Mouse (Mus musculus): ENCODE measurements at regions not wholly inside any gene's neighbourhood (a gene's known extent, or its start where the extent isn't known, plus 50 kb on each side); places are given as distances from the start of the nearest gene placed in this dataset.

DNA sequence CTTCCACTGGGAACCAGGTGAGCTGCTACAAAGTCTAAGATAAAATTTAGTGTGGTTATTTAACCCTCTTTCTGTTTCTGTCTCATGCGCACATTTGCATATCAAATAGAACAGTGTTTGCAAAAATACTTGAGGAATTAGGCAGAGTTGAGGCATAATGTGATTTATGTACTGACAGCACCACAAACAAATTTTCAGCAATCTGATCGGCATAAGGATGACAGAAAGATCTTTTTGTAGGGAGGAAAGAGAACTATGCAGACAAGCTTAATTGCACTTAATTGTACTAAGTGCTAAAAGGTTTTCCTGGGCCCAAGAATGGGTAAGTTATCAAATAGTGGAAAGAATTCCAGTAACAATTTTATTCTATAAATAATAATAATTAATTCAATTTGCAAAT is 670.6 kb upstream of the Klhl29 start:
- H3K36me3 ChIP-seq, result no peaks in the 10 kb centered on the region
- no peak overlapping the region for H3K9ac ChIP-seq
- H3K4me3 ChIP-seq, result no peak overlapping the region
- H3K27ac ChIP-seq, result no peak overlapping the region
- no peak overlapping the region for H3K4me2 ChIP-seq
- ATAC-seq (ENCODE audit: insufficient number of reproducible peaks, insufficient read depth, low FRiP score, low TSS enrichment, low read depth), result no peak
- no peaks in the 10 kb centered on the region for H3K4me1 ChIP-seq
- no peaks in the 10 kb centered on the region for H3K9me3 ChIP-seq
- 81% methylated on average over 2 of the region's 2 CpGs for WGBS
- H3K27me3 ChIP-seq, result no peaks in the 10 kb centered on the region

DNA sequence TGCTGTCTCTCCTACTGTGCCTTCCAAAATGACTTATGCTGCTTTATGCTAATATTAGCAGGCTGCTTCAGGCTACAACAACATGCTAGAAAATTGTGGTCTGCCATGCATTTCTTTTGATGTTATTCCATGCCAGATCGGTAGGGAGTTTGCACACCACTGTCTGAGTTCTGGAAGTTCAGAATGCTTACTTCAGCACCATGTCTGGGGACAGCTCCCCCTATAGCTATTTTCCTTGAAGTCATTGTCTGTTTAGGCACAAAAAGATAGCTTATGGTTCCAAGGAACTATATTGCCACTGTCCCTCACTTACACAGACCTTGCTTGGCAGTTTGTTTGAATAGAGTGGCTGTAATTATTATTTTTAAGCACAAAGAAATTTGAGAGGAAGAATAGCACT is 666.8 kb upstream of the Klhl29 start:
- Histone ChIP-seq H3K4me2 (no peak overlapping the region), H3K27ac (no peak overlapping the region), H3K27me3 (no peaks in the 10 kb centered on the region), H3K36me3 (no peaks in the 10 kb centered on the region), H3K9me3 (no peaks in the 10 kb centered on the region), H3K4me3 (no peak overlapping the region), H3K4me1 (no peaks in the 10 kb centered on the region), H3K9ac (no peak overlapping the region)
- ATAC-seq (ENCODE audit: insufficient number of reproducible peaks, insufficient read depth, low FRiP score, low TSS enrichment, low read depth), result no peak
- WGBS, result 21% methylated on average over 1 of the region's 1 CpGs

DNA sequence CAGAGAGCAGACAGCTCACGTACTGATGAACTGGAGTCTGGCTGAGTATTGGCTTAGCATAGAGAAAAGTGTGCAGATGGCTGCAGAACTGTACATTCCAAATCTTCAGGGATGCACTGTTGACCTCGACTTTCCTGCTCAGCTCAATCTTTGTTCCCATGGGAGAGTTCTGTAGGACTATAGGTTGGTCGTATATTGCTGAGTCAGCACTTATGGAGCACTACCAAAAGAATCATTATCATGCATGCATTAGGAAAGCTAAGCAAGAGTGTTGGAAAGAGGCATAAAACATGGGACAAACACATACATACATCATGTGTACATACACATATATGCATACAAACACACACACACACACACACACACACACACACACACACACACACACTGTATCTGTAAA is 648.6 kb upstream of the Klhl29 start:
- Histone ChIP-seq H3K4me2 (no peak overlapping the region), H3K9me3 (no peaks in the 10 kb centered on the region), H3K27ac (no peak overlapping the region), H3K4me3 (no peak overlapping the region), H3K27me3 (no peaks in the 10 kb centered on the region), H3K9ac (no peak overlapping the region), H3K4me1 (no peaks in the 10 kb centered on the region), H3K36me3 (no peaks in the 10 kb centered on the region)
- WGBS, result 74% methylated on average over 3 of the region's 3 CpGs
- no peak for ATAC-seq (ENCODE audit: insufficient number of reproducible peaks, insufficient read depth, low FRiP score, low TSS enrichment, low read depth)

DNA sequence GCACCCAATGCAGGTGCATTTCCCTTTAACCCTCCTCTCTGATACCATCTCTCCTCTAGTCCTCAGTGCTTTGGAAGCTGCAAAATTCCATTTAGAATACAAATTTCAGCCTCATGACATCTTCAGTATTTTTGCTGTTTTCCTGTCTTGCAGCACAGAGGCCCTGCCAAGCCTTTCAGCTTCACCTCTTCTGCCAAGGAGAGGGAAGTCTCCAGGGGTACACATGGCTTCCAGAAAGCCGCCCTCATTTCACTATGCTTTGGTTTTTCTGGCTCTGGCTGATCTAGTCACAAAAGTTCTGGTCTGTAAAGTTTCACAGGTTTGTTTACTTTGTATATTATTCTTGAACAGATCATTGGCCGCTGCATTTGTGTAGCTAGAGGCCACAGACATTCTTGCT is 647.0 kb upstream of the Klhl29 start:
- H3K27me3 ChIP-seq, result no peaks in the 10 kb centered on the region
- no peak overlapping the region for H3K4me3 ChIP-seq
- H3K9ac ChIP-seq, result no peak overlapping the region
- no peaks in the 10 kb centered on the region for H3K9me3 ChIP-seq
- H3K36me3 ChIP-seq, result no peaks in the 10 kb centered on the region
- no peak overlapping the region for H3K4me2 ChIP-seq
- no peak overlapping the region for H3K27ac ChIP-seq
- WGBS, result 62% methylated on average over 2 of the region's 2 CpGs
- ATAC-seq (ENCODE audit: insufficient number of reproducible peaks, insufficient read depth, low FRiP score, low TSS enrichment, low read depth), result no peak
- H3K4me1 ChIP-seq, result no peaks in the 10 kb centered on the region

DNA sequence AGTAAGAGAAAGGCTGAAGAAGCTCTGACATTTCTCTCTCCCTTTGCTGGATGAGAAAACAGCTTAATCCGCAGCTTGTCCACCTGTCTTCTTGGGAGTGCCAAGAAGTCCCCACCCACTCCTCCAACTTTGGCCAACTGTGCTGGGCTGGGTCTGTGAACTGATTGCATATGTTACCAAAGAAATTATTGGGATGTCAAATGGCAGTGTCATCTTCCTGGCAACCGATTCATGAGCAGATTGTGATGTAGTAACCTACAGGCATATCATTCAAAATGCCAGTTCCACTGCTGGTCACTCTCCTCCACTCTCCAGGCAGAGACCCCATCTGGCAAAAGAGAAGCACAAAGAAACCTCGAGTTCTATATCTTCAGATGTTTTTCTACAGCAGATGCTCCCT is 625.5 kb upstream of the Klhl29 start:
- no peak overlapping the region for H3K4me2 ChIP-seq
- H3K27me3 ChIP-seq, result no peaks in the 10 kb centered on the region
- H3K9me3 ChIP-seq, result no peaks in the 10 kb centered on the region
- no peaks in the 10 kb centered on the region for H3K4me1 ChIP-seq
- H3K4me3 ChIP-seq, result no peak overlapping the region
- WGBS, result 75% methylated on average over 3 of the region's 3 CpGs
- no peak overlapping the region for H3K27ac ChIP-seq
- ATAC-seq (ENCODE audit: insufficient number of reproducible peaks, insufficient read depth, low FRiP score, low TSS enrichment, low read depth), result no peak
- H3K36me3 ChIP-seq, result no peaks in the 10 kb centered on the region
- no peak overlapping the region for H3K9ac ChIP-seq

- no peak for ATAC-seq (ENCODE audit: insufficient number of reproducible peaks, insufficient read depth, low FRiP score, low TSS enrichment, low read depth)
- H3K4me3 ChIP-seq, result no peak overlapping the region
- WGBS, result 86% methylated on average over 5 of the region's 5 CpGs
- H3K9me3 ChIP-seq, result no peaks in the 10 kb centered on the region
- H3K4me2 ChIP-seq, result no peak overlapping the region
- no peaks in the 10 kb centered on the region for H3K27me3 ChIP-seq
- no peaks in the 10 kb centered on the region for H3K36me3 ChIP-seq
- no peaks in the 10 kb centered on the region for H3K4me1 ChIP-seq
- no peak overlapping the region for H3K27ac ChIP-seq
- no peak overlapping the region for H3K9ac ChIP-seq
These were observed 621.9 kb upstream of the Klhl29 start for GRCm38 (mm10) chr12:5997366-5997765.

- ATAC-seq (ENCODE audit: insufficient number of reproducible peaks, insufficient read depth, low FRiP score, low TSS enrichment, low read depth), result no peak
- no peaks in the 10 kb centered on the region for H3K9me3 ChIP-seq
- H3K4me1 ChIP-seq, result no peaks in the 10 kb centered on the region
- H3K9ac ChIP-seq, result no peak overlapping the region
- no peak overlapping the region for H3K4me2 ChIP-seq
- 66% methylated on average over 6 of the region's 6 CpGs for WGBS
- H3K27me3 ChIP-seq, result no peaks in the 10 kb centered on the region
- H3K36me3 ChIP-seq, result no peaks in the 10 kb centered on the region
- H3K4me3 ChIP-seq, result no peak overlapping the region
- H3K27ac ChIP-seq, result no peak overlapping the region
These were observed 621.2 kb upstream of the Klhl29 start for GRCm38 (mm10) chr12:5996672-5997071.

- peak overlapping the region; percentile 19 for H3K4me2 ChIP-seq
- peaks cover 7% of the 10 kb centered on the region for H3K4me1 ChIP-seq
- H3K36me3 ChIP-seq, result no peaks in the 10 kb centered on the region
- no peaks in the 10 kb centered on the region for H3K9me3 ChIP-seq
- H3K4me3 ChIP-seq, result no peak overlapping the region
- no peak overlapping the region for H3K27ac ChIP-seq
- no peak overlapping the region for H3K9ac ChIP-seq
- ATAC-seq (ENCODE audit: insufficient number of reproducible peaks, insufficient read depth, low FRiP score, low TSS enrichment, low read depth), result no peak
- WGBS, result 36% methylated on average over 13 of the region's 13 CpGs
- no peaks in the 10 kb centered on the region for H3K27me3 ChIP-seq
These were observed 608.6 kb upstream of the Klhl29 start for GRCm38 (mm10) chr12:5983937-5984610.

- Histone ChIP-seq H3K27ac (no peak overlapping the region), H3K9me3 (no peaks in the 10 kb centered on the region), H3K9ac (no peak overlapping the region), H3K36me3 (no peaks in the 10 kb centered on the region), H3K27me3 (no peaks in the 10 kb centered on the region), H3K4me2 (no peak overlapping the region), H3K4me3 (no peak overlapping the region), H3K4me1 (peaks cover 7% of the 10 kb centered on the region)
- no peak for ATAC-seq (ENCODE audit: insufficient number of reproducible peaks, insufficient read depth, low FRiP score, low TSS enrichment, low read depth)
- 64% methylated on average over 1 of the region's 1 CpGs for WGBS
These were observed 606.6 kb upstream of the Klhl29 start for GRCm38 (mm10) chr12:5982096-5982495.

DNA sequence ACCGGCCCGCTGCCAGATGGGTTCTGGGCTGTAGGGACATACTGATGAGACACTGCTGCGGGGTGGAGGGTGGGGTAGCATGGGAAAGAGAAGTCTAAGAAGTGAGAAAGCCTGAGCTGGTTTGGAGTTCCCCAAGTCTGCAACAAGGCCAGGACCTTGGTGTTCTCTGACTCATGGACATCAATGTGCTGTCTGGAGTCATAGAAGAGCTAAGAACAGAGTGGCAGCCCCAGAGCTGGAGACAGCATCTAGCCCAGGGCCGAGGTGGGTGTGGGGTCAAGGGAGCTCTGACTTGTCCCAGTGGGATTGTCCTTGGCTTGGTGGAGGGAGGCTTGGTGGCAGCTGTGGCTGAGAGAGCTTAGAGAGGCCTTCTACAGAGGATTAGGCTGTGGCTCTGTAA is 600.4 kb upstream of the Klhl29 start:
- no peak overlapping the region for H3K4me2 ChIP-seq
- 93% methylated on average over 4 of the region's 4 CpGs for WGBS
- H3K9me3 ChIP-seq, result no peaks in the 10 kb centered on the region
- ATAC-seq (ENCODE audit: insufficient number of reproducible peaks, insufficient read depth, low FRiP score, low TSS enrichment, low read depth), result no peak
- H3K27me3 ChIP-seq, result no peaks in the 10 kb centered on the region
- H3K27ac ChIP-seq, result no peak overlapping the region
- H3K4me1 ChIP-seq, result no peaks in the 10 kb centered on the region
- no peak overlapping the region for H3K9ac ChIP-seq
- H3K4me3 ChIP-seq, result no peak overlapping the region
- no peaks in the 10 kb centered on the region for H3K36me3 ChIP-seq

DNA sequence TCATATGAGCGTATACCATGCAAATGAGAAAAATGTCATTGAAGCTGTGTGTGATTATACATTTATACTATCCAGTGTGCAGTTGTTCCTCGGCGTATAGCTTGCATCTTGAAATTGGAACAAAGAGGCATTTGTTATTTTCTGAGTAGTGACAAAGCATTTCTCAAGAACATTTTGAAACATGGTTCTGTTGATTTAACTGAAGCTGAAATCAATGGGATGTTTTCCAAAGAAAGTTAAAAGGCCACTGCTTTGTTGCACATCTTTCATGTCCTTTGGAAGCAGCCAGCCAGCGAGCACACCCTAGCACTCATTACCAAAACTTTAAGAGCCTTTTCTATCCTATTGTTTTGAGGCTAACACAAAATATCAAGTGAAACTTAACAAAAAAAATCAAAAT is 594.1 kb upstream of the Klhl29 start:
- H3K27ac ChIP-seq, result no peak overlapping the region
- no peak overlapping the region for H3K9ac ChIP-seq
- H3K4me1 ChIP-seq, result no peaks in the 10 kb centered on the region
- no peaks in the 10 kb centered on the region for H3K27me3 ChIP-seq
- H3K36me3 ChIP-seq, result no peaks in the 10 kb centered on the region
- H3K4me3 ChIP-seq, result no peak overlapping the region
- H3K4me2 ChIP-seq, result no peak overlapping the region
- 85% methylated on average over 4 of the region's 4 CpGs for WGBS
- no peak for ATAC-seq (ENCODE audit: insufficient number of reproducible peaks, insufficient read depth, low FRiP score, low TSS enrichment, low read depth)
- no peaks in the 10 kb centered on the region for H3K9me3 ChIP-seq

GRCm38 (mm10) chr12:5956141-5956540 is 580.7 kb upstream of the Klhl29 start:
- Histone ChIP-seq H3K4me2 (no peak overlapping the region), H3K4me3 (no peak overlapping the region), H3K27ac (no peak overlapping the region), H3K9me3 (no peaks in the 10 kb centered on the region), H3K9ac (no peak overlapping the region), H3K4me1 (no peaks in the 10 kb centered on the region), H3K36me3 (no peaks in the 10 kb centered on the region), H3K27me3 (no peaks in the 10 kb centered on the region)
- 76% methylated on average over 2 of the region's 2 CpGs for WGBS
- ATAC-seq (ENCODE audit: insufficient number of reproducible peaks, insufficient read depth, low FRiP score, low TSS enrichment, low read depth), result no peak

DNA sequence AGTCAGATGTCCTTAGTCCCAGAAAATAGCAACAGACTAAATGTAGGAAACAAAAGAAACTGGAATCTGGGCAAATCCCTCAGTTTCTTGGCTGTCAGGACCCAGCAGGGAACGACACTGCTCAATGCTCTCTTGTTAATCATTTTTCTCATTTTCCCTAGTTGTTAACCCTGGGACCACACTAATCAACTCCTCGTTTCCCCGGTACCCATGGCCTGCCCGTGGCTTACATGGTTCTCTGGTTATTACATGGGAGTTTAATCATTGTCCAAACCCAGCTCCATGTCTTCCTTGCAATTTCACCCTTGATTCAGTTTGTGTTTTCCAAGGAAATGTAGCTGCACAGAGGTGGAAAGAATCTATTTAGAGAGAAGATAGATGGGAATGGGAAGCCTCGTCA is 580.1 kb upstream of the Klhl29 start:
- no peak overlapping the region for H3K27ac ChIP-seq
- H3K9ac ChIP-seq, result no peak overlapping the region
- 61% methylated on average over 5 of the region's 5 CpGs for WGBS
- H3K36me3 ChIP-seq, result no peaks in the 10 kb centered on the region
- no peak overlapping the region for H3K4me2 ChIP-seq
- H3K4me3 ChIP-seq, result no peak overlapping the region
- H3K4me1 ChIP-seq, result no peaks in the 10 kb centered on the region
- no peak for ATAC-seq (ENCODE audit: insufficient number of reproducible peaks, insufficient read depth, low FRiP score, low TSS enrichment, low read depth)
- H3K9me3 ChIP-seq, result no peaks in the 10 kb centered on the region
- H3K27me3 ChIP-seq, result no peaks in the 10 kb centered on the region
